Mouse (Mus musculus) v-Abl transformed pro-B cells (cell line): ENCODE measurements around the gene Rasgef1b.

Experiments used
- in situ Hi-C, 2 experiments: fragments of 400-800 bp; cut with MboI; formaldehyde crosslinking; loops; one replicate each; pipeline ENCODE4 v1.15.1; 2025; ENCODE audit not compliant: unreplicated experiment in 2 of 2

The Rasgef1b gene

GRCm38 (mm10) chr5:99167767-99168166 is 561.1 kb downstream of the Rasgef1b start:
- in situ Hi-C loops: no loop called here
